Mouse (Mus musculus) embryonic facial prominence, embryonic 10.5 days (tissue): Measurements from ENCODE around the gene Rcor2. TPM values are rescaled to one million over a fixed set of nuclear protein-coding genes. Genes with fewer than 3 reads are reported as not detected.

Experiments
- DNase-seq: peaks from one replicate; pipeline ENCODE4 v3.0.0-alpha.2; 2017; ENCODE audit warnings: low spot score
- H3K27ac ChIP-seq: fragments of 300-500 bp; sonication (generic); replicated peaks from 2 replicates; pipeline ENCODE4 v1.5.1; 2016; ENCODE audit warnings: mild to moderate bottlenecking
- H3K27me3 ChIP-seq: fragments of 300-500 bp; sonication (generic); replicated peaks from 2 replicates; pipeline ENCODE4 v1.6.1; 2016; ENCODE audit warnings: low read depth, mild to moderate bottlenecking; ENCODE audit not compliant: poor library complexity, severe bottlenecking
- H3K36me3 ChIP-seq: fragments of 300-500 bp; sonication (generic); replicated peaks from 2 replicates; pipeline ENCODE4 v1.6.1; 2016; ENCODE audit warnings: mild to moderate bottlenecking, moderate library complexity
- H3K4me1 ChIP-seq: fragments of 300-500 bp; sonication (generic); 2 replicates; pipeline ENCODE4 v1.6.1; 2016
- H3K4me3 ChIP-seq: fragments of 300-500 bp; sonication (generic); 2 replicates; pipeline ENCODE4 v1.5.1; 2016; ENCODE audit warnings: mild to moderate bottlenecking, moderate library complexity
- H3K9me3 ChIP-seq: fragments of 300-500 bp; sonication (generic); 2 replicates; pipeline ENCODE4 v1.6.1; 2016; ENCODE audit warnings: mild to moderate bottlenecking
- WGBS: fragments of 180-500 bp; shearing (Covaris S2); methylation state at CpG from one replicate; pipeline ENCODE4 v1.1.7; 2016; 5-methylcytosine and 5-hydroxymethylcytosine counted together
- polyA plus RNA-seq: library from polyadenylated mRNA; unstranded; fragments of >200 nt; fragmentation: Nextera tagmentation; extraction: Ambion mirVana; gene quantifications from 2 replicates; pipeline ENCODE4 v1.2.1, GENCODE M21; 2016

The Rcor2 gene
- polyA plus RNA-seq, 1 experiment from 2014 or later, result 51.0 TPM

DNA sequence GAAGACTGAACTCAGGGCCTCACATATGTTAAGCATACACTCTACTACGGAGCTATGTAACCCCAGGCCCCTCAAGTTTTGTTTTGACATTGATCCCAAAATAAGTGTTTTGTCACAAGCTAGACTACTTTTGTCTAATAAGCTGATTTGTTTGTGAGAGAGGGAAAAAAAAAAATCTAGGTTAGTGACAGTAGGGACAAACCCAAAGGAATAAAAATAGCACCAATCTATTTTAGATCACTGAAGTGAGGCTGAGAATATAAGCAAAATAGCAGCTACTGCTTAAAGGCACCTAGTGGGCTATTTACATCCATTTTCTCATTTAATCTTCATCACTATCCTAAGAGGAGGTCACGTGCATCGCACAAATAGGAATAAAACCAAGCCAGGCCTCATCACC lies 27.6 kb upstream of the Rcor2 start:
- DNase-seq, result no peak
- Histone ChIP-seq H3K27ac (no peak overlapping the region; the same call in 1 of the 2 replicates), H3K36me3 (peaks cover 41% of the 10 kb centered on the region), H3K4me1 (peaks cover 19% of the 10 kb centered on the region), H3K9me3 (no peaks in the 10 kb centered on the region), H3K4me3 (peak overlapping the region; percentile 81), H3K27me3 (0 out of 2 replicates have a peak, but pooled peaks cover 5% of the 10 kb centered on the region)
- 90% methylated on average over 3 of the region's 3 CpGs for whole genome bisulfite sequencing

DNA sequence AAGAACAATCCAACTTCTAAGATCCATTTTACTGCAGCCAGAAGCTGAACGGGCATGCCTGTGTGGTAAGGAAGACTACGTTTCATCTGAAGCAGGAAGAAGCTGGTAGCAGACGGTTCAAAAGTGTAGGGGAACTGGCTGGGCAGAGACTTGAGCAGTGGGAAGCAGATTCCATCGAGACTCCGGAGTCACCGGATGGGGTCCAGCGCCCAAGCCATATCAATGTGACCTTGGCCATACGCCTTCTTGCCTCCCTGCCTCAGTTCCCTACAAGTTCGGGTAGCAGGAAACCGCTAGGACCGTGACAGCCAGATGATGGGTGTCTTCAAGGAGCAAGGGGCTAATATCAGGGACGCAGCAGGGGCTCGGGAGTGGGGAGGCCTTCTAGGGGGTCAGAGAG lies 26.8 kb upstream of the Rcor2 start:
- Histone ChIP-seq H3K4me3 (peak overlapping the region; percentile 81), H3K4me1 (peaks cover 19% of the 10 kb centered on the region), H3K27ac (peak overlapping the region; percentile 88), H3K9me3 (no peaks in the 10 kb centered on the region), H3K36me3 (peaks cover 37% of the 10 kb centered on the region), H3K27me3 (0 out of 2 replicates have a peak, but pooled peaks cover 5% of the 10 kb centered on the region)
- DNase-seq, result no peak
- 4% methylated on average over 13 of the region's 13 CpGs for WGBS

DNA sequence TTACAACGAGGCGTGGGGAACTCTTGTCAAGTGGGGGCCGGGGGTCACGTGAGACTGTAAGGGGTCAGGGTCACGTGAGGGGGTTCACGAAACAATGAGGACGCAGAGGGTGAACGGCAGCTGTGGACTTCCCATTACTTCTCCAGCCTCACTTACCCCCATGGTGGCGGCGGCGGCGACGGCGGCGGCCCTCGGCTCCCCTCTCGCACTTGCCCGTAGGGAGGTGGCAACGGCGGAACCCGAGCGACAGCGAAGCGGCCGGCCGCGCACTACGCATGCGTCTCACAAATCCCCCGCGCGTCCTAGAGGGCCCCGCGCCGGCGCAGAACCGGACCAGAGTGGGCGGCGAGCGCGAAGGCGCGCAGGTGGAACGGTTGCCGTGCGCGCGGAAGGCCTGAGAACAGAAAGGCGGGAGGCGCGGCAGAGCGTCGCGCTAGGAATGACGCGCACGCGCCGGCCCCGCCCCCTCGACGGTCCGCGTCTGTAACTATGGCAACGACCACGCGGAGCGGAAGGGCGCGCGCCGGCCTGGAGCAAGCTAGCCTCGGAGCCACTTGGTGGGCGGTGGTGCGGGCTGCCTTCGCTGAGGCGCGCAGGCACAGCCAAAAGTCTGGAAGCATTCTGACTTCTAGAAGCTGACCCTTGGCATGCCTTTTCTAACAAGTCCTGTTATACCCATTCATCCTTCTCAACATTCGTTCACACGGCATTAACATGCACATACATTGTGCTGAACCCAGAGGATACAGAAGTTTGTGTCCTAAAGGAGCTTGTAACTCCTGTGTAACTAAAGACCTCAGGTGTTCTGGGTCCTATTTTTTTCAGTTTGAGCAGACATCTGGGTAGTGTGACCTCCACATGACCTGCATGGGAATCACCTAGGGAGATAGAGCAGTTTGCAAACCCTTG lies 26.1 kb upstream of the Rcor2 start, which contains the start of gene Naa40:
Gene Naa40 (minus strand): TSS at position 402 of the 909 bp plus-strand sequence.
- no peaks in the 10 kb centered on the region for H3K9me3 ChIP-seq
- peak; percentile 95 for DNase-seq
- H3K4me3 ChIP-seq, result peak within 1 kb of the TSS; percentile 81
- peak within 1 kb of the TSS; percentile 88 for H3K27ac ChIP-seq
- peaks cover 19% of the 10 kb centered on the region for H3K4me1 ChIP-seq
- H3K27me3 ChIP-seq, result 0 out of 2 replicates have a peak, but pooled peaks cover 5% of the 10 kb centered on the region
- WGBS, result 1% methylated on average over 80 of the region's 80 CpGs
- H3K36me3 ChIP-seq, result peaks cover 29% of the 10 kb centered on the region

DNA sequence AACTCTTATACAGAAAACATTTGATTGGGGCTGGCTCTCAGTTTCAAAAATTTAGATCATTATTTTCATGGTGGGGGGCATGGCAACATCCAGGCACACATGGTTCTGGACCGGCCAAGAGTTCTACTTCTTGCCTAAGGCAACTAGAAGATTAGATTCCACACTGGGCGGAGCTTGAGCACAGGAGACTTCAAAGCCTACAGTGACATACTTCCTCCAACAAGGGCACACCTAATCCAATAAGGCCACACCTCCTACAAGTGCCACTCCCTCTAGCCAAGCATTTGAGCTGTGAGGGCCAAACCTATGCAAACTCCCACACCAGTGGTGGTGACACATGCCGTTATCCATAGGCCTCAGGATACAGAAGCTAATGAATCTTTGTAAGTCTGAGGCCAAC lies 21.1 kb upstream of the Rcor2 start:
- H3K9me3 ChIP-seq, result no peaks in the 10 kb centered on the region
- H3K4me3 ChIP-seq, result no peak overlapping the region
- no peaks in the 10 kb centered on the region for H3K36me3 ChIP-seq
- no peak overlapping the region for H3K27ac ChIP-seq
- no peak for DNase-seq
- H3K4me1 ChIP-seq, result peaks cover 8% of the 10 kb centered on the region
- H3K27me3 ChIP-seq, result 0 out of 2 replicates have a peak, but pooled peaks cover 5% of the 10 kb centered on the region
- 79% methylated on average over 3 of the region's 3 CpGs for WGBS

DNA sequence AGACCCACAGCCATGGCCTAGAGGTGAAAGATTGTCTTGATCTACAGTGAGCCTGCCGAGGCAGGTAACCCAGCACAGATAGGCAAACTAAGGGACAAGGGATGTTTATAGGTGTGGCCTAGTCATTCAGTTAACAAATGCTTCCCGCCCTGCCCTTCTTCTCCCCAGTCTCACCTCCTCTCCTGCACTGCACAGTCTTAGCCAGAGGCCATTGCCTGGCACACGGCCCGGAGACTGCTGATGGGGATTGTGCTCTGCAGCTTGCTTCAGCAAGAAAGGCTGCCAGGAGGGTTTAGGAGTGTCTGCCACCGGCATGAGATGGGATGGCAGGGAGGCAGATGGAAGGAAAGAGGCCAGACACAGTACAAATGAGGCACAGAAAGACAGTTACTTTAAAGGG lies 9.2 kb upstream of the Rcor2 start:
- no peaks in the 10 kb centered on the region for H3K27me3 ChIP-seq
- no peaks in the 10 kb centered on the region for H3K36me3 ChIP-seq
- 0 out of 2 replicates have a peak, but pooled peaks cover 4% of the 10 kb centered on the region for H3K9me3 ChIP-seq
- no peaks in the 10 kb centered on the region for H3K4me1 ChIP-seq
- no peak for DNase-seq
- H3K27ac ChIP-seq, result no peak overlapping the region
- no peak overlapping the region for H3K4me3 ChIP-seq
- 84% methylated on average over 5 of the region's 5 CpGs for WGBS

DNA sequence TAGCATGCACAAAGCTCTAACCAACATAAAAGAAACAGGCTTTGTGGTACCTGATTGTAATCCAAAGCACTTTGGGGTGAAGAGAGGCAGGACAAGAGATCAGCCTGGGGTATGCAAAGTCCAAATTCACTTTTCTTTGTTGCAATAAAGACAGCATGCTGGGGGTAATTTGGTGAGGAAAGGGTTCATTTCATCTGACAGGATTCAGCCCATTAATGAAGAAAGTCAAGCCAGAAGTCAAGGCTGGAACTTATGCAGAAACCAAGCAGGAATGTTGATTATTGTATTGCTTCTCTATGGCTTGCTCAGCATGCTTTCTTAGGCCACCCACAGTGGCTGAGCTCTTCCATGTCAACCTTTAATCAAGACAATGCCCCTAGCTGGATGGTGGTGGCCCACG lies 5.6 kb upstream of the Rcor2 start:
- H3K36me3 ChIP-seq, result no peaks in the 10 kb centered on the region
- no peaks in the 10 kb centered on the region for H3K27me3 ChIP-seq
- 0 out of 2 replicates have a peak, but pooled peaks cover 4% of the 10 kb centered on the region for H3K9me3 ChIP-seq
- H3K4me1 ChIP-seq, result peaks cover 27% of the 10 kb centered on the region
- DNase-seq, result no peak
- no peak overlapping the region for H3K27ac ChIP-seq
- WGBS, result 96% methylated on average over 1 of the region's 1 CpGs
- no peak overlapping the region for H3K4me3 ChIP-seq

DNA sequence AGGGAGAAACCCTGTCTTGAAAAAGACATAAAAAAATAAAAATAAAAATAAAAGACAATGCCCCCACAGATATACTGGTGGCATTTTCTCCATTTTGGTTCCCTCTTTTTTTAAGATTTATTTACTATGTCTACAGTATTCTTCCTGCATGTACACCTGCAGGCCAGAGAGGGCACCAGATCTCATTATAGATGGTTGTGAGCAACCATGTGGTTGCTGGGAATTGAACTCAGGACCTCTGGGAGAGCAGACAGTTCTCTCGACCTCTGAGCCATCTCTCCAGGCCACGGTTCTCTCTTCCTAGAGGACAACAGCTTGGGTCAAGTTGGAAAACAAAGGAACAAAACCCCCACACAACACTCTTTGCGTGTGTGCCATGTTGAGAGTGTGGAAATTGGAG lies 5.2 kb upstream of the Rcor2 start:
- Histone ChIP-seq H3K4me1 (peaks cover 31% of the 10 kb centered on the region), H3K4me3 (no peak overlapping the region), H3K36me3 (no peaks in the 10 kb centered on the region), H3K9me3 (0 out of 2 replicates have a peak, but pooled peaks cover 4% of the 10 kb centered on the region), H3K27ac (no peak overlapping the region), H3K27me3 (no peaks in the 10 kb centered on the region)
- no peak for DNase-seq
- WGBS, result 91% methylated on average over 3 of the region's 3 CpGs

DNA sequence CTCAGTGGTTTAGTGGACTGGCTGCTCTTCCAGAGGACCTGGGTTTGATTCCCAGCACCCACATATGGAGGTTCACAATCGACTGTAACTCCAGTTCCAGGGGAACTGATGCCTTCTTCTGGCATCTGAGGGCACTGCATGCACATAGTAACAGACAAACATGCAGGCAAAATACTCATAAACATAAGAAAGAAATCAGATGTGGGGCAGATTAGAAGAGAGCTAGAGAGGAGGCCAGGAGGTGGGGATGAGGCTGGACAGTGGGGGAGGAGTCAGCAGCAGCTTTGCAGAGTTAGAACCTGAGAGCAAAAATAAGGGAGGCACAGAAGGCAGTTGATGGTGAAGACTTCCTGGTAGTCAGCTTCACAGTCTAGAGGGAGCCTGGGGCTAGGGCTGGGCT lies 4.5 kb upstream of the Rcor2 start:
- Histone ChIP-seq H3K9me3 (0 out of 2 replicates have a peak, but pooled peaks cover 4% of the 10 kb centered on the region), H3K27ac (no peak overlapping the region), H3K36me3 (no peaks in the 10 kb centered on the region), H3K4me1 (peaks cover 38% of the 10 kb centered on the region), H3K27me3 (no peaks in the 10 kb centered on the region), H3K4me3 (no peak overlapping the region)
- DNase-seq, result no peak
- 92% methylated on average over 1 of the region's 1 CpGs for WGBS

DNA sequence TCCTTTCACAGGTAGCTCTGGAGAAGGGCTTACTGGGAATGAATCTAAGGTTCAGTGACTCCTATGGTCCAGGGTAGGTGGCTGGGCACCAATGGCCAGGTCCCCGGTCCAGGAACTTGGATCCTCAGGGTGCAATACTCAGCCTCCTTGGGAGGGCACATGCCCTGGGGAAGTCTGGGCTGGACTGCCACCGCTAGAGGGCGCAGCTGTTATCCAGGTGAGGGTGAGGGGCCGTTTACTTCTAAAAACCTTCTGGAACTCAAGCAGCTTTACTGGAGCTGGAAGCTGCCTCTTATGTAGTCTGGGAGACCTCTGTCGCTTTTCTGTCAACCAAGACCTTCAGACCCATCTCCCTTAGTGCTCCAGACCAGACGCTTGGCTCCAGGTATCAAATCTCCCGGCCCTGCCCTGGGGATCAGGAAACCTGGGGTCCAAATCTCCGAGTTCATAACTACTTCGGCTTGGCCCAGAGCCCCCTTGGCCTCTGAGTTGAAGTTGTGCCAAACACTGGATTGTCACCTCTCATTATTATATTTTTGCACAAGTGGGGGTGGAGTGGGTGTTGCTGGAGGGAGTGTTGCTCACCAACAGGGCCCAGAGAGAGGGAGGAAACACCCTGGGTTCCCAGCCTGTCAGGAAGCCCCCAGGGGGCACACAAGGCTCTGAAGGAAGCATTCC lies 2.9 kb upstream of the Rcor2 start:
- H3K4me1 ChIP-seq, result peaks cover 45% of the 10 kb centered on the region
- H3K4me3 ChIP-seq, result peak overlapping the region; percentile 92
- 20% methylated on average over 9 of the region's 9 CpGs for whole genome bisulfite sequencing

DNA sequence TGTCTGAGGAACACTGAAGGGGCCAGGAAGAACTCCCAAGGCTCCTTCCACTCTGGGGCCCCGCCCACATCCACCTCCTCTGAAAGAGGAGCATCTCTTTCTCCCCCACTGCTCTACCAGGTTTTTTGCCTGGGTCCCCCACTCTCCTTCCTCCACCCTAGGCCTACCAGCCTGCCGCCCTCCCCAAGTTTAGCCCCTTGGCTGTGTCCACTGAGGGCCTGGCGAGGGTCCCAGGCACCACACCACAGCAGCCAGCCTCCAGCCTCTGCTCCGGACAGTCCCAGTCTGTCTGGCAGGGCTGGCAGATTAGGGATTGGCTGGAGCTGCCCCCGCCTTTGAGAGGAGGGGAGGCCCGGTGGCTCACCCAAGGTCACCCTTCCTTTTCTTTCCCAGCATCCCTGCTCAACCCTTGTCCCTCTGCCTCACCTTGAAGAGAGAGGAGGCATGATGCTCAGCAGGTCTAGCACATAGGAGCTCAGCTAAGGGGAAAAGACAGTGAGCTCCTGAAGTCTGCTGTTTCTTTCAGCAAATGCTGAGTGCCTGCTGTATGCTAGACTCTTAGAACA lies 2.3 kb upstream of the Rcor2 start:
- Histone ChIP-seq H3K27me3 (no peaks in the 10 kb centered on the region), H3K4me1 (peaks cover 51% of the 10 kb centered on the region), H3K36me3 (peaks cover 4% of the 10 kb centered on the region), H3K27ac (peak overlapping the region; percentile 99), H3K9me3 (0 out of 2 replicates have a peak, but pooled peaks cover 4% of the 10 kb centered on the region), H3K4me3 (peak overlapping the region; percentile 92)
- 12% methylated on average over 6 of the region's 6 CpGs for WGBS
- DNase-seq, result peak; percentile 57

More for the DNA sequence above, 2.9 kb upstream of the Rcor2 start:
- no peaks in the 10 kb centered on the region for H3K27me3 ChIP-seq
- DNase-seq, result peak; percentile 90
- 0 out of 2 replicates have a peak, but pooled peaks cover 4% of the 10 kb centered on the region for H3K9me3 ChIP-seq
- peak overlapping the region; percentile 99 for H3K27ac ChIP-seq
- H3K36me3 ChIP-seq, result no peaks in the 10 kb centered on the region

DNA sequence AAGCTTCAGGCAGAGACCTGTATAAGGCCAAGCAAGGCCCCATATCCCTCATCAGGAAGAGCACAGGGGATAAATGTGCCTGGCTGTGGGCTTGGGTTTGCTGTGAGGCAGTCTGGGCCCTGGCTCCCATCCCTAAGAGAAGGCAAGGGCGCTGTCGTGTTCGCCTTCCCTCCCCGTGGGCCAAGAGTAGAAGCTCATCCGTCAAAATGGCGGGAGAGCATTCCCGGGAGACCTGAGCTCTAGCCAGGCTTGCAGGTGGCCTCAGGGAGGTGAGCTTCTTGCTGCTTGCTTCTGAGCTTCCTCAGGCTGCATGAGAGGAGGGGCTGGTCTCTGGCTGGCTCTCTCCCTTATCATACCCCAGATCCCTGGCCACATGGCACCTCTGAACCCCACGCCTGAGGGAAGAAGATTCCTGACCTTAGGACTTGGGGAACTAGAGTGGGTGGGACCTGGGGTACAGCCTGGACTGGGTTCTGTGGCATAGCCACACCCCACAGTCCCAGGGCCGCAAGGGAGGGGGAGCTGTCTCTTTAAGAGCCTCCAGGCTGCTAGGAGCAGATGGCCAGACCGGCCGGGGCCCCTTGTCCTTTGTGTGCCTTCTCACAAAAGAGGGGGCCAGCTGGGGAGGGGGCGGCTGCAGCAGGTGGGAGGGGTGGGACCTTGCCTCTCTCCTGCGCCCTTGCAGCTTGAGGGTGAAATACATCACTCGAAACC lies 1.5 kb upstream of the Rcor2 start:
- whole genome bisulfite sequencing, result 12% methylated on average over 14 of the region's 14 CpGs
- peak overlapping the region; percentile 92 for H3K4me3 ChIP-seq

More for the DNA sequence above, 1.5 kb upstream of the Rcor2 start:
- Histone ChIP-seq H3K9me3 (0 out of 2 replicates have a peak, but pooled peaks cover 4% of the 10 kb centered on the region), H3K4me1 (peaks cover 59% of the 10 kb centered on the region), H3K27ac (peak overlapping the region; percentile 99), H3K36me3 (peaks cover 11% of the 10 kb centered on the region), H3K27me3 (no peaks in the 10 kb centered on the region)
- DNase-seq, result peak; percentile 81
